Mouse (Mus musculus): ENCODE data around the gene Lamb1. TPM values are rescaled to one million over a fixed set of nuclear protein-coding genes. Genes with fewer than 3 reads are reported as not detected.

The Lamb1 gene
- polyA plus RNA-seq, 1 experiment = 14.0 TPM

DNA sequence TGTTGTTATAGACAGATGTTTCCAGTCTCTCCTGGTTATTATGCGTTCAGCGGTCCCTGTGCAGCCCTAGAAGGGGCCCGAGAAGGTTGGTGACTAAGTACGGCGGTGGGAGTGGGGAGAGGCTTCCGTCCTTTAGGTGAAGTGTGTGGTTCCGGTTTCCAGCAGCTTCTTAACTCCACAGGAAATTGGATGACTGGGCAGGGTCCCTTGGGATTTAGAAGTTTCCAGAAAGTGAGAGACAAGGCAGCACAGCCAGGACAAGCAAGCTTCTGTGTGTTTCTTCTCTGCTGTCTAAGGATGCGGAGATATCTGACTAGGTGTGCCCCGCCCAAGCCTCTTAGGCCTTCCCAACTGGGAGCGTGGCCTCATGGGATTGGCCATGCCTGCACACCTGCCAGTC is 10.4 kb downstream of the Lamb1 start:
- H3K27me3 ChIP-seq (ENCODE audit: control insufficient read depth, insufficient read depth, low read length) = no peaks in the 10 kb centered on the region
- no peak overlapping the region for H3K4me3 ChIP-seq (ENCODE audit: control insufficient read depth, insufficient read depth, low read length)
- no peak overlapping the region for H3K27ac ChIP-seq (ENCODE audit: control insufficient read depth, insufficient read depth, low read length)
- no peak for DNase-seq
- no peaks in the 10 kb centered on the region for H3K4me1 ChIP-seq (replicated peaks; ENCODE audit: control insufficient read depth, insufficient read depth, low read length)
- TF ChIP-seq CTCF (IDR thresholded peaks at IDR 0.05; ENCODE audit: borderline replicate concordance, control insufficient read depth, extremely low read depth, insufficient read depth, low read length, poor library complexity) (no peak), POLR2A (IDR thresholded peaks at IDR 0.05; ENCODE audit: control insufficient read depth, extremely low read depth, insufficient read depth, low read length, poor library complexity) (no peak)
- no peaks in the 10 kb centered on the region for H3K36me3 ChIP-seq (ENCODE audit: control insufficient read depth, insufficient read depth, low read length)
- 87% methylated on average over 10 of the region's 10 CpGs for WGBS

DNA sequence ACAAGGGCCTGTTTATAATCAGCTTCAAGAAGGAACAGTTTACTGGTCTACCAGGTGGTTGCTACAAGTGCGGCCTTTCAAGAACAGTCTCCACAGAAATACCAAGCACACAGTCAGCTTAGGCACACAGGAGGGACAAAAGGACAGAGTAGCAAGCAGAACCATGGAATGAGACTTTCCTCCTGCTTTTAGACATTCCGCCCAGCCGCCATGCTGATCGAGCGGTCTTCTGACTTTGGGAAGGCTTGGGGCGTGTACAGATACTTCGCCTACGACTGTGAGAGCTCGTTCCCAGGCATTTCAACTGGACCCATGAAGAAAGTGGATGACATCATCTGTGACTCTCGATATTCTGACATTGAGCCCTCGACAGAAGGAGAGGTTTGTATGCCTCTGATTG is 13.2 kb downstream of the Lamb1 start:
- 94% methylated on average over 11 of the region's 11 CpGs for WGBS
- TF ChIP-seq CTCF (IDR thresholded peaks at IDR 0.05; ENCODE audit: borderline replicate concordance, control insufficient read depth, extremely low read depth, insufficient read depth, low read length, poor library complexity) (no peak), POLR2A (IDR thresholded peaks at IDR 0.05; ENCODE audit: control insufficient read depth, extremely low read depth, insufficient read depth, low read length, poor library complexity) (no peak)
- Histone ChIP-seq H3K4me1 (replicated peaks; ENCODE audit: control insufficient read depth, insufficient read depth, low read length) (no peaks in the 10 kb centered on the region), H3K36me3 (ENCODE audit: control insufficient read depth, insufficient read depth, low read length) (no peaks in the 10 kb centered on the region), H3K27me3 (ENCODE audit: control insufficient read depth, insufficient read depth, low read length) (no peaks in the 10 kb centered on the region), H3K4me3 (ENCODE audit: control insufficient read depth, insufficient read depth, low read length) (no peak overlapping the region), H3K27ac (ENCODE audit: control insufficient read depth, insufficient read depth, low read length) (no peak overlapping the region)
- DNase-seq = no peak

- H3K4me1 ChIP-seq (replicated peaks; ENCODE audit: control insufficient read depth, insufficient read depth, low read length) = no peaks in the 10 kb centered on the region
- H3K27ac ChIP-seq (ENCODE audit: control insufficient read depth, insufficient read depth, low read length) = no peak overlapping the region
- TF ChIP-seq CTCF (IDR thresholded peaks at IDR 0.05; ENCODE audit: borderline replicate concordance, control insufficient read depth, extremely low read depth, insufficient read depth, low read length, poor library complexity) (no peak), POLR2A (IDR thresholded peaks at IDR 0.05; ENCODE audit: control insufficient read depth, extremely low read depth, insufficient read depth, low read length, poor library complexity) (no peak)
- H3K27me3 ChIP-seq (ENCODE audit: control insufficient read depth, insufficient read depth, low read length) = no peaks in the 10 kb centered on the region
- H3K4me3 ChIP-seq (ENCODE audit: control insufficient read depth, insufficient read depth, low read length) = no peak overlapping the region
- no peak for DNase-seq
- WGBS = 92% methylated on average over 7 of the region's 7 CpGs
- no peaks in the 10 kb centered on the region for H3K36me3 ChIP-seq (ENCODE audit: control insufficient read depth, insufficient read depth, low read length)
These were observed 15.3 kb downstream of the Lamb1 start for GRCm38 (mm10) chr12:31280318-31280717.

- Histone ChIP-seq H3K27me3 (ENCODE audit: control insufficient read depth, insufficient read depth, low read length) (no peaks in the 10 kb centered on the region), H3K4me3 (ENCODE audit: control insufficient read depth, insufficient read depth, low read length) (no peak overlapping the region), H3K4me1 (replicated peaks; ENCODE audit: control insufficient read depth, insufficient read depth, low read length) (no peaks in the 10 kb centered on the region), H3K27ac (ENCODE audit: control insufficient read depth, insufficient read depth, low read length) (no peak overlapping the region), H3K36me3 (ENCODE audit: control insufficient read depth, insufficient read depth, low read length) (no peaks in the 10 kb centered on the region)
- 93% methylated on average over 9 of the region's 9 CpGs for WGBS
- TF ChIP-seq POLR2A (IDR thresholded peaks at IDR 0.05; ENCODE audit: control insufficient read depth, extremely low read depth, insufficient read depth, low read length, poor library complexity) = no peak
- no peak for TF ChIP-seq CTCF (IDR thresholded peaks at IDR 0.05; ENCODE audit: borderline replicate concordance, control insufficient read depth, extremely low read depth, insufficient read depth, low read length, poor library complexity)
- no peak for DNase-seq
These were observed 16.1 kb downstream of the Lamb1 start for GRCm38 (mm10) chr12:31281100-31281591.

GRCm38 (mm10) chr12:31282241-31282640 is 17.2 kb downstream of the Lamb1 start:
- Histone ChIP-seq H3K36me3 (ENCODE audit: control insufficient read depth, insufficient read depth, low read length) (no peaks in the 10 kb centered on the region), H3K27ac (ENCODE audit: control insufficient read depth, insufficient read depth, low read length) (no peak overlapping the region)
- 94% methylated on average over 5 of the region's 5 CpGs for WGBS

DNA sequence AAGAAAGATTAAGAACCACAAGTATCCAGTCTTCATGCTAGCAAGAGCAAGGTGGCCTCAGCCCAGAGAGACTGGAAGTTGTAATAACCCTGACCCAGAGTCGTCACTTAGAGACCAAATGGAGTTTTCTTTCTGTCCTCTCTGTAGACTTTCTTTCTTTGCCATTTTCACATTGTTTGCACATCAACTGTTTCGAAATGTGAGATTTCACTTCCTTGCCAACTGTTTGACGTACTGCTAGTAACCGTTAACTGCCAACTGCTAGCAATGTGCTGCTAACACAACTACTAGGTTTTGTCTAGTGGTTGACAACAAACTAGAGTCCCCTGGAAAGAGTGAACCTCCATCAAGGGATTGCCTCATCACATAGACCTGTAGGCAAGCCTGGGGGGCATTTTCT is 18.1 kb downstream of the Lamb1 start:
- Histone ChIP-seq H3K36me3 (ENCODE audit: control insufficient read depth, insufficient read depth, low read length) (no peaks in the 10 kb centered on the region), H3K27me3 (ENCODE audit: control insufficient read depth, insufficient read depth, low read length) (no peaks in the 10 kb centered on the region), H3K4me3 (ENCODE audit: control insufficient read depth, insufficient read depth, low read length) (no peak overlapping the region), H3K27ac (ENCODE audit: control insufficient read depth, insufficient read depth, low read length) (no peak overlapping the region), H3K4me1 (replicated peaks; ENCODE audit: control insufficient read depth, insufficient read depth, low read length) (no peaks in the 10 kb centered on the region)
- 90% methylated on average over 4 of the region's 4 CpGs for WGBS
- TF ChIP-seq POLR2A (IDR thresholded peaks at IDR 0.05; ENCODE audit: control insufficient read depth, extremely low read depth, insufficient read depth, low read length, poor library complexity) (no peak), CTCF (IDR thresholded peaks at IDR 0.05; ENCODE audit: borderline replicate concordance, control insufficient read depth, extremely low read depth, insufficient read depth, low read length, poor library complexity) (no peak)
- DNase-seq = no peak

More at GRCm38 (mm10) chr12:31282241-31282640, 17.2 kb downstream of the Lamb1 start:
- H3K27me3 ChIP-seq (ENCODE audit: control insufficient read depth, insufficient read depth, low read length) = no peaks in the 10 kb centered on the region
- no peaks in the 10 kb centered on the region for H3K4me1 ChIP-seq (replicated peaks; ENCODE audit: control insufficient read depth, insufficient read depth, low read length)
- TF ChIP-seq POLR2A (IDR thresholded peaks at IDR 0.05; ENCODE audit: control insufficient read depth, extremely low read depth, insufficient read depth, low read length, poor library complexity) = no peak
- no peak for TF ChIP-seq CTCF (IDR thresholded peaks at IDR 0.05; ENCODE audit: borderline replicate concordance, control insufficient read depth, extremely low read depth, insufficient read depth, low read length, poor library complexity)
- H3K4me3 ChIP-seq (ENCODE audit: control insufficient read depth, insufficient read depth, low read length) = no peak overlapping the region
- DNase-seq = no peak

GRCm38 (mm10) chr12:31283617-31284136 is 18.6 kb downstream of the Lamb1 start:
- no peaks in the 10 kb centered on the region for H3K36me3 ChIP-seq (ENCODE audit: control insufficient read depth, insufficient read depth, low read length)
- no peak for TF ChIP-seq CTCF (IDR thresholded peaks at IDR 0.05; ENCODE audit: borderline replicate concordance, control insufficient read depth, extremely low read depth, insufficient read depth, low read length, poor library complexity)
- no peak for TF ChIP-seq POLR2A (IDR thresholded peaks at IDR 0.05; ENCODE audit: control insufficient read depth, extremely low read depth, insufficient read depth, low read length, poor library complexity)
- no peak overlapping the region for H3K4me3 ChIP-seq (ENCODE audit: control insufficient read depth, insufficient read depth, low read length)
- no peaks in the 10 kb centered on the region for H3K4me1 ChIP-seq (replicated peaks; ENCODE audit: control insufficient read depth, insufficient read depth, low read length)
- DNase-seq = no peak
- WGBS = 93% methylated on average over 4 of the region's 4 CpGs
- no peaks in the 10 kb centered on the region for H3K27me3 ChIP-seq (ENCODE audit: control insufficient read depth, insufficient read depth, low read length)
- no peak overlapping the region for H3K27ac ChIP-seq (ENCODE audit: control insufficient read depth, insufficient read depth, low read length)

Measured in thymus, adult 2 months (tissue).